Mouse (Mus musculus): ENCODE results near the gene Gm3233.
"Not testable (repeated sequence)": the region's sequence is repeated elsewhere in the genome, so short reads cannot be mapped to it uniquely, and the experiment has no call there.

DNA sequence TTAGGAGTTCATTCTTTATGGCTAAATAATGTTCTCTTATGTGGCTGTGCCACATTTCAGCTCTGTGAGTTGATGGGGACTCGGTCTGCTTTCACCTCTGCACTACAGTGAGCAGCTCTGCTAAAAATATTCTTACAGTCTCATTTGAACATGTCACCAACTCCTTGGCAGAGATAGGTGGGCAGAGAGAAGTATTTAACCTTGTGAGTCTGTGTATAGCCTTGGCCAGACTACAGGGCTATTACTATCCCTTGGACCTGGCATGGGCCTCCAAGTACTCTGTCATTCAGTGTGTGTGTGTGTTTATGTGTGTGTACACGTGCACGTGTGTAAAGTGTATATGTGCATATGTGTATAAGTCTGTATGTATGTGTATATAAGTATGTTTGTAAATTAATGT is 23.9 kb upstream of the Gm3233 start:
- not testable (repeated sequence) for TF ChIP-seq MAX (IDR thresholded peaks at IDR 0.05; ENCODE audit: low read depth); POLR2A (IDR thresholded peaks at IDR 0.05; ENCODE audit: insufficient read length, low read depth); USF1 (IDR thresholded peaks at IDR 0.05; ENCODE audit: low read depth); CEBPB (IDR thresholded peaks at IDR 0.05; ENCODE audit: insufficient read depth, poor library complexity, severe bottlenecking); REST (IDR thresholded peaks at IDR 0.05; ENCODE audit: insufficient read depth, insufficient read length); MYOG (IDR thresholded peaks at IDR 0.05; ENCODE audit: control insufficient read depth in 1 of 3, insufficient read depth in 1 of 3, insufficient read length in 2 of 3, low read depth in 2 of 3)

Measured in myocyte (in vitro differentiated cells).